Mouse (Mus musculus) limb, embryonic 14.5 days (tissue): ENCODE results near the gene Tcf7l1. TPM values are rescaled to one million over a fixed set of nuclear protein-coding genes. Genes with fewer than 3 reads are reported as not detected.
A peak's percentile ranks its signal among the peaks of the same experiment; 100 is the strongest.

ENCODE experiments used
- ATAC-seq: fragments of 200-750 bp; cut with Nextera tagmentation; 2 replicates; pipeline ENCODE4 v1.8.0; 2017; ENCODE audit warnings: low read depth, moderate number of reproducible peaks, moderate TSS enrichment; ENCODE audit not compliant: low FRiP score
- DNase-seq: peaks from one replicate; pipeline ENCODE4 v3.0.0-alpha.2; 2015; ENCODE audit warnings: low spot score
- H3K27ac ChIP-seq: fragments of 300-500 bp; sonication (generic); replicated peaks from 2 replicates; pipeline ENCODE4 v1.5.1; 2014; ENCODE audit warnings: low read depth, mild to moderate bottlenecking, low read length, moderate library complexity, mixed read lengths
- H3K27me3 ChIP-seq: fragments of 300-500 bp; sonication (generic); 2 replicates; pipeline ENCODE4 v1.6.1; 2014; ENCODE audit warnings: low read length, mixed read lengths; ENCODE audit not compliant: control insufficient read depth, insufficient read depth
- H3K36me3 ChIP-seq: fragments of 300-500 bp; sonication (generic); 2 replicates; pipeline ENCODE4 v1.6.1; 2014; ENCODE audit warnings: mild to moderate bottlenecking, low read length, moderate library complexity, mixed read lengths; ENCODE audit not compliant: control insufficient read depth, insufficient read depth
- H3K4me1 ChIP-seq: fragments of 300-500 bp; sonication (generic); 2 replicates; pipeline ENCODE4 v1.6.1; 2014; ENCODE audit warnings: antibody characterized with exemption, low read length, mixed read lengths; ENCODE audit not compliant: control insufficient read depth, insufficient read depth
- H3K4me2 ChIP-seq: fragments of 300-500 bp; sonication (generic); replicated peaks from 2 replicates; pipeline ENCODE4 v1.6.1; 2014; ENCODE audit warnings: low read depth, mild to moderate bottlenecking, low read length, moderate library complexity; ENCODE audit not compliant: severe bottlenecking
- H3K4me3 ChIP-seq: fragments of 300-500 bp; sonication (generic); replicated peaks from 2 replicates; pipeline ENCODE4 v1.5.1; 2014; ENCODE audit warnings: low read length
- H3K9ac ChIP-seq: fragments of 300-500 bp; sonication (generic); 2 replicates; pipeline ENCODE4 v1.6.1; 2014; ENCODE audit warnings: mild to moderate bottlenecking, low read depth, low read length, moderate library complexity; ENCODE audit not compliant: severe bottlenecking
- H3K9me3 ChIP-seq: fragments of 300-500 bp; sonication (generic); 2 replicates; pipeline ENCODE4 v1.6.1; 2016; ENCODE audit warnings: low read length; ENCODE audit not compliant: control insufficient read depth
- POLR2A ChIP-seq: fragments of 200-500 bp; IDR thresholded peaks from 2 replicates; pipeline ENCODE4 v1.8.0; 2012; ENCODE audit warnings: inconsistent platforms, mild to moderate bottlenecking, moderate library complexity, borderline replicate concordance; ENCODE audit not compliant: insufficient read depth, insufficient read length; ENCODE audit errors: extremely low read depth
- WGBS: fragments of 180-500 bp; shearing (Covaris S2); extraction: QIAGEN DNeasy Blood & Tissue Kit; methylation state at CpG from one replicate; pipeline ENCODE4 v1.1.7; 2014; 5-methylcytosine and 5-hydroxymethylcytosine counted together
- polyA plus RNA-seq, 2 experiments: library from polyadenylated mRNA; depleted of rRNA in 1 of 2; stranded (reverse) in 1 of 2; unstranded in 1 of 2; fragments of >200 nt; fragmentation: Nextera tagmentation in 1 of 2; extraction: Ambion mirVana in 1 of 2; gene quantifications; 2 replicates each; pipeline versions ENCODE4 v1.2.1 to v1.2.3; 2012 to 2014

Gene Tcf7l1
- polyA plus RNA-seq, 2 experiments, result 47.9 to 78.1 TPM

DNA sequence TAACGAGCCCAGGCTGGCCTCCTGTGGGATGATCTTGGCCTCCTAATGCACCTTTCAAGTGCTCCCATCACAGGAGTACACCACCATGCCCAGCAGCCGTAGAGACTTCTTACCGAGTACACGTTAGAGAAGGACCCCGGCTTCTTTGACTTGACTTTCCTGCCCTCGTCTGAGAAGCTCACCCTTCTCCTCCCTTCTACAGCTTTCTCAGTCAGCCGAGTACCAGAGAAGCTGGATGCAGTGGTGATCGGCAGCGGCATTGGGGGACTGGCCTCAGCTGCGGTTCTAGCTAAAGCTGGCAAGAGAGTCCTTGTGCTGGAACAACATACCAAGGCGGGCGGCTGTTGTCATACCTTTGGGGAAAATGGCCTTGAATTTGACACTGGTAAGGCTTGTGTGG lies 188.3 kb downstream of the Tcf7l1 start:
- no peak overlapping the region for H3K27ac ChIP-seq
- peaks cover 22% of the 10 kb centered on the region for H3K36me3 ChIP-seq
- TF ChIP-seq POLR2A, result no peak
- H3K9me3 ChIP-seq, result no peaks in the 10 kb centered on the region
- ATAC-seq, result no peak
- no peak overlapping the region for H3K4me3 ChIP-seq
- no peak overlapping the region for H3K9ac ChIP-seq
- H3K4me1 ChIP-seq, result peaks cover 15% of the 10 kb centered on the region
- no peaks in the 10 kb centered on the region for H3K27me3 ChIP-seq
- H3K4me2 ChIP-seq, result no peak overlapping the region
- WGBS, result 85% methylated on average over 12 of the region's 12 CpGs
- DNase-seq, result no peak

DNA sequence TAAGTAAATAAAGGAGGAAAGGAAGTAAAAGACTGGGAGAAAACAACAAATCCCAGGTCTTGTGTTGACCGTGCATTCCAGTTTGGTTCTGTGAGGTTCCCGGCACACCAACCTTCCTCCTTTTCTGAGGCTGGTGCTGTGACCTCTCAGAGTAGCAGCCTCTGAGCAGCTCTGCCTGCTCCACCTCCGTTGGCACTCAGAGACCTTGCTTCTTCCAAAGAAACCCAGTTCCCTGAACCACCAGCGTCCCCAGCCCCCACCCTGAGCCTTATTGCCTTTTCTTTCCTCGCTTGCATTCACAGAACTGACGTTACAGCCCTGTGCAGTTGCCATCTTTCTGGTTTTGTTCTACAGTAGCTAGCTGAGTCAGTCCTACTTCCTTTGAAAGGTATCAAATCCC lies 188.8 kb downstream of the Tcf7l1 start:
- DNase-seq, result no peak
- Histone ChIP-seq H3K27me3 (no peaks in the 10 kb centered on the region), H3K36me3 (peaks cover 16% of the 10 kb centered on the region), H3K9me3 (no peaks in the 10 kb centered on the region), H3K27ac (no peak overlapping the region), H3K4me1 (peaks cover 15% of the 10 kb centered on the region), H3K4me2 (no peak overlapping the region), H3K4me3 (no peak overlapping the region), H3K9ac (no peak overlapping the region)
- ATAC-seq, result no peak
- no peak for TF ChIP-seq POLR2A
- WGBS, result 73% methylated on average over 6 of the region's 6 CpGs

DNA sequence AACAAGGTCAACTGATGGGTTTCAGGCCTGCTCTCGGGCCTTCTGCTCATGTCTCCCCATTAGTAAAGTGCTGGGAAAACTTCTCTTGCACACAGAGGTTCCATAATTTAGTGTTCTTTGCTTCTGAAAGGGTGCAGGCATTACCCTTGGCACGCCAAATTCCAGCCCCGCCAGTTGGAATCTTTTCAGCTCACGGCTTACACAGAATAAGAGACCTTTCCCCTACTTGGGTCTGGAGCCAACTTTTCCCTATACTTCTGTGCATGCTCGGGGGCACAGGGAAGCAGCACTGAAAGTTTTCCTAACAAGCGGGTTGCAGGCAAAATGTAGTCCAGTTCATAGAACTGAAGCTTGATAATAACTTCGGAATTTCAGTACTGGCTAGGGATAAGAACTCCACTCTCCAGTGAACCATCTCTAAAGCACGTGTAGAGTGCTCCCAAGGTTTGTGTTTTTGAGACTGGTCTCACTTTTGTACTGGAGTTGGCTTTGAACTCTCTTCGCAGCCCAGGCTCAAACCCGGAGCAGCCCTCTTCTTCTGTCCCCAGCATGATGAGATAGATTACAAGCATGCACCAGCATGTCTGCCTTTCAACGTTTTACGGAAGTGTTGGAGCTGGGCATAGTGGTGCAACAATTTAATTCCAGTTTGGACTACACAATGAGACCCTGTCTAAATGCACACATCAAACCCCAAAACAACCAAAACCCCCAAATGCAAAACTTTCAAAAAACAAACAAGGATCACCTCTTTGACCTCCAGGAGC lies 190.1 kb downstream of the Tcf7l1 start:
- peak overlapping the region; percentile 73 for H3K4me2 ChIP-seq
- peak overlapping the region; percentile 62 for H3K4me3 ChIP-seq
- peaks cover 15% of the 10 kb centered on the region for H3K4me1 ChIP-seq
- TF ChIP-seq POLR2A, result no peak
- peak overlapping the region; percentile 69 for H3K9ac ChIP-seq
- peaks cover 6% of the 10 kb centered on the region; the same call in 1 of the 2 replicates for H3K36me3 ChIP-seq
- H3K9me3 ChIP-seq, result no peaks in the 10 kb centered on the region
- peak overlapping the region; percentile 89 for H3K27ac ChIP-seq
- peak; percentile 30 for ATAC-seq
- no peaks in the 10 kb centered on the region for H3K27me3 ChIP-seq
- 33% methylated on average over 12 of the region's 12 CpGs for WGBS
- peak; percentile 71 for DNase-seq

DNA sequence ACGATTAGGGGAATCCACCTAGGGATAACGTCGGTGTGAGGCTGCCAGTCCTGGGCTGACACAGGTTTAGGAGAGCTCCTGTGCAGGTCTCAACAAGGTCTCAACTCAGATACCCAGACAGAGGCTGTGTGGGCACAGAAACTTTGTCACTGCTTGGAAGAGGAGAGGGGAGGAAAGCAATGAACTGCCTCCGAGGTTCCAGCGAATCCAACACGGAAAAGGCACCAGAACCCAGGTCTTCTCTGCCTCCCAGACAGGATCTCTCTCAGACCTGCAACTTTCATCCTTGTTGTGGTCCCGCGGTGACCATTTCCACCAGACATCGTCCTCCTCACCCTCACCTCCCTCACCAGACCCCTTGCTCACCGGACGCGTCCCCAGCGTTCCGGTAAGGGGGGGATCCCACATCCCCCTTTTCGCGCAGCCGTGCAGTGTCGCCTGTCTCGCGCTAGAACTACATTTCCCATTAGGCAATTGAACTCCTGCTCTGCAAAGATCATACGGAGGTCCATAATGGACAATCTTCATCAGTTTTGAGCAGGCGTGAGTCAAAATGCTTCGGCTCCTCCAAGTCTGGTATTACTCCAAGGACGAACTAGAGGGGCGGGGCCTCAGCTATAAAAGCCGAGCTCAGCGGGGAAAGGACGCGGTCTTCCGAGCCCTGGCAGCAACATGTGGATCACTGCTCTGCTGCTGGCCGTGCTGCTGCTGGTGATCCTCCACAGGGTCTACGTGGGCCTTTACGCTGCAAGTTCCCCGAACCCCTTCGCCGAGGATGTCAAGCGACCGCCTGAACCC lies 190.9 kb downstream of the Tcf7l1 start, which contains the start of the genes Elmod3 and Retsat:
TSS of gene Elmod3 (minus strand) at position 458 of the 798 bp plus-strand sequence.
TSS of gene Retsat (plus strand) at position 520 of the 798 bp plus-strand sequence.
- TF ChIP-seq POLR2A, result peak; percentile 98
- Histone ChIP-seq H3K36me3 (no peaks in the 10 kb centered on the region), H3K9me3 (no peaks in the 10 kb centered on the region), H3K4me1 (peaks cover 15% of the 10 kb centered on the region), H3K9ac (peak within 1 kb of the TSS; percentile 69), H3K27me3 (no peaks in the 10 kb centered on the region), H3K4me3 (peak within 1 kb of the TSS; percentile 62), H3K4me2 (peak within 1 kb of the TSS; percentile 73), H3K27ac (peak within 1 kb of the TSS; percentile 89)
- WGBS, result 2% methylated on average over 38 of the region's 38 CpGs
- DNase-seq, result peak; percentile 98
- peak; percentile 93 for ATAC-seq

DNA sequence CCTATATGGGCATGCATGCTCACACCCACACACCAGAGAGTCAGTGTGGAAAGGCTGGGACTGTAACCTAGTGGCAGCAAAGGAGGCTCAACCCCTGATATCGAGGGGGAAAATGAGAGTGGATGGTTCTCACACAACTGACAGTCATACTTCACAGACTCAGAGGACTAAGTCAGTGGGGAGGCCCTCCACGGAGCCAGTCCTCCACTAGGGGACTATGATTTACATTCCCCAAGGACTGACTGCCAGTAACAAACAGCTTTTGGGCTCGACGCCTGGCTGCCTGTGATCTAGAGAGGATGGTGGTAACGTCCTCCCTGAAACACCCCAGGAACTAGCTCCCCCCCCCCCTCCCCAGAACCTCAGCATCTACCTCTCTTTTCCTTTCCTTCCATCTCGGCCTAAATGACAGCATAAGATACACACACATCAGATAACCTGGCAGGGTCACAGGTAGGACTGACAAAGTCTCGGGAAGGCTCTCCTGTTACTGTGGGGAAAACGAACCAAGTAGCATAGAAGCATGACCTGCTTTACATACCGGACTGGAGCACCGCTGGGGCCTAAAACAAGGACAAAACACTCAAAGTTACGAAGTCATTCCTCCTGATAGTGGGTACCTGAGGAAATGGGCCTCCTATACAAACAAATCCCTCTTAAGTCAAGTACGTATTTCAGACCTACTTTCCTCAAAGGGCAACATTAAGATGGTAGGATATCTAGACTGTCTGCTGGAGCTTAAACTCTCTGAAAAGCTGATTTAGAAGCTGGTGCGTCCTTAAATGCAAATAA lies 191.8 kb downstream of the Tcf7l1 start:
- Histone ChIP-seq H3K36me3 (no peaks in the 10 kb centered on the region), H3K27ac (0 out of 2 replicates have a peak overlapping the region, but pooled peaks have one; percentile 15), H3K9me3 (no peaks in the 10 kb centered on the region), H3K4me3 (peak overlapping the region; percentile 62), H3K9ac (peak overlapping the region; percentile 69), H3K27me3 (no peaks in the 10 kb centered on the region), H3K4me1 (peaks cover 15% of the 10 kb centered on the region), H3K4me2 (peak overlapping the region; percentile 73)
- TF ChIP-seq POLR2A, result no peak
- DNase-seq, result no peak
- ATAC-seq, result no peak
- 41% methylated on average over 13 of the region's 13 CpGs for WGBS
